Mouse (Mus musculus): Measurements from ENCODE around the gene Car6. TPM values are rescaled to one million over a fixed set of nuclear protein-coding genes. Genes with fewer than 3 reads are reported as not detected.

Gene Car6
- total RNA-seq (2015; ENCODE audit: low replicate concordance) = not detected in 2 replicates
- not detected in 2 replicates for total RNA-seq (2017; ENCODE audit: low replicate concordance)

- ATAC-seq (replicated peaks; ENCODE audit: low FRiP score, poor library complexity, severe bottlenecking) = no peak
These were observed at the start of gene Car6 for GRCm38 (mm10) chr4:150201232-150201631. Car6 (minus strand) TSS chr4:150201332.

- no peak for ATAC-seq (replicated peaks; ENCODE audit: low FRiP score, poor library complexity, severe bottlenecking)
These were observed 48.7 kb upstream of the Car6 start for GRCm38 (mm10) chr4:150249731-150250270.

GRCm38 (mm10) chr4:150248917-150249316 lies 47.8 kb upstream of the Car6 start:
- ATAC-seq (replicated peaks; ENCODE audit: low FRiP score, poor library complexity, severe bottlenecking) = no peak

- peak; percentile 83 for ATAC-seq (replicated peaks; ENCODE audit: low FRiP score, poor library complexity, severe bottlenecking)
These were observed 46.9 kb upstream of the Car6 start for GRCm38 (mm10) chr4:150248009-150248408.

- no peak for ATAC-seq (replicated peaks; ENCODE audit: low FRiP score, poor library complexity, severe bottlenecking)
These were observed 44.7 kb upstream of the Car6 start for GRCm38 (mm10) chr4:150245876-150246275.

GRCm38 (mm10) chr4:150242745-150243144 lies 41.6 kb upstream of the Car6 start:
- no peak for ATAC-seq (replicated peaks; ENCODE audit: low FRiP score, poor library complexity, severe bottlenecking)

GRCm38 (mm10) chr4:150241708-150242107 lies 40.6 kb upstream of the Car6 start:
- no peak for ATAC-seq (replicated peaks; ENCODE audit: low FRiP score, poor library complexity, severe bottlenecking)

- no peak for ATAC-seq (replicated peaks; ENCODE audit: low FRiP score, poor library complexity, severe bottlenecking)
These were observed 39.3 kb upstream of the Car6 start for GRCm38 (mm10) chr4:150240381-150240886.

- peak; percentile 68 for ATAC-seq (replicated peaks; ENCODE audit: low FRiP score, poor library complexity, severe bottlenecking)
These were observed 38.8 kb upstream of the Car6 start for GRCm38 (mm10) chr4:150239951-150240368.

- no peak for ATAC-seq (replicated peaks; ENCODE audit: low FRiP score, poor library complexity, severe bottlenecking)
These were observed 38.4 kb upstream of the Car6 start for GRCm38 (mm10) chr4:150239503-150239902.

GRCm38 (mm10) chr4:150239087-150239480 lies 38.0 kb upstream of the Car6 start:
- ATAC-seq (replicated peaks; ENCODE audit: low FRiP score, poor library complexity, severe bottlenecking) = no peak

GRCm38 (mm10) chr4:150238433-150239086 lies 37.4 kb upstream of the Car6 start:
- no peak for ATAC-seq (replicated peaks; ENCODE audit: low FRiP score, poor library complexity, severe bottlenecking)

- peak; percentile 52; the same call in 1 of the 2 replicates for ATAC-seq (replicated peaks; ENCODE audit: low FRiP score, poor library complexity, severe bottlenecking)
These were observed 36.7 kb upstream of the Car6 start for GRCm38 (mm10) chr4:150237636-150238361.

- ATAC-seq (replicated peaks; ENCODE audit: low FRiP score, poor library complexity, severe bottlenecking) = peak; percentile 93
These were observed 35.7 kb upstream of the Car6 start, which contains the start of gene Eno1 for GRCm38 (mm10) chr4:150236521-150237481. Eno1 (plus strand) TSS chr4:150236721.

GRCm38 (mm10) chr4:150236031-150236430 lies 34.9 kb upstream of the Car6 start:
- ATAC-seq (replicated peaks; ENCODE audit: low FRiP score, poor library complexity, severe bottlenecking) = no peak

- ATAC-seq (replicated peaks; ENCODE audit: low FRiP score, poor library complexity, severe bottlenecking) = no peak
These were observed 34.5 kb upstream of the Car6 start for GRCm38 (mm10) chr4:150235585-150235984.

GRCm38 (mm10) chr4:150234599-150235327 lies 33.6 kb upstream of the Car6 start:
- no peak for ATAC-seq (replicated peaks; ENCODE audit: low FRiP score, poor library complexity, severe bottlenecking)

GRCm38 (mm10) chr4:150231871-150232270 lies 30.7 kb upstream of the Car6 start:
- no peak for ATAC-seq (replicated peaks; ENCODE audit: low FRiP score, poor library complexity, severe bottlenecking)

Data from erythroid progenitor cell, adult 5-6 weeks (primary cell).